Comparison of ENCODE assay signal across 8 mouse cellular contexts in the genomic region with DNA sequence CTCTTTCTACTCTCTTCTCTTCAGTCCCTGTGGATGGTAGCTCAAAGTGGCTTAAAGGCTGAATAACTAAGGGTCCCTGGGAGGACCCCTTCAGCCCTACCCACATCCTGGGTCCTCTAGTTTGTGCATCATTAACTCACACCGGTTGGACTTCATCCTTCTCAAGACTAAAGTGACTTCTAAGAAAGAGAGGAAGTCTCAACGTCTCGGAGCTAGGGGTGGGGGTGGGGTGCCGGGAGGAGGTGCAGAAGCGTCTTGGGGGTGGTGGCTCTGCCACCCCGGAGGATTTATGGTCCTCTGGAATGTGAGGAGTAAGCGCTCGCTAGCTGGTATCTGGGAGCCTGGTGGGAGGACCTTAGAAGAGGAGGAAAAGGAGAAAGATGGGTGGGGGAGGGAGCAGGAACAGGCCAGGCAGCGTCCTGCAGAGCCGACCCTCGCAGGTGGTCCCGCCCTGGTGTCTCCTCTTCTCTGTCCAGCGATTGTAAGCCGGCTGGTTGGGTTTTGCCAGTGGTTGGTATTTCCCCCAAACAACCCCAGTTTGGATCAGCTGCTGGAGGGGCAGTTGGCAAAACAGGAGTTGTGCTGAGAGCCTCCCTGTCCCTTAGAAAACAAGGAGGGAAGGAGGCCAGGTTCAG. TPM values are rescaled to one million over a fixed set of nuclear protein-coding genes. Genes with fewer than 3 reads are reported as not detected.
DNase-seq lines count a peak whose midpoint lies in the region; ATAC-seq lines count a peak whose summit lies in the region.

No protein-coding gene starts in this region.

- under 1% methylated on average over 14 of the region's 14 CpGs for WGBS in intestine, embryonic 16.5 days
- 0% methylated on average over 14 of the region's 14 CpGs for WGBS in midbrain, embryonic 10.5 days

- peak; percentile 48 for DNase-seq in embryo, embryonic 9.5 days (ENCODE audit: extremely low spot score)
- no peak for DNase-seq in midbrain, embryonic 10.5 days (ENCODE audit: low spot score)
- no peak for DNase-seq in T-cell, adult 2 months (ENCODE audit: low spot score)
- no peak for DNase-seq in urinary bladder, postnatal 10 days (ENCODE audit: low spot score)

- H3K9me3 ChIP-seq in megakaryocyte, embryonic 14.5 days, result no peaks in the 10 kb centered on the region
- H3K9me3 ChIP-seq in intestine, embryonic 16.5 days (ENCODE audit: control insufficient read depth, low read length), result no peaks in the 10 kb centered on the region
- H3K9me3 ChIP-seq in midbrain, embryonic 10.5 days (replicated peaks), result no peaks in the 10 kb centered on the region

- no peak for ATAC-seq in megakaryocyte, adult 5-6 weeks (ENCODE audit: poor library complexity, severe bottlenecking)
- ATAC-seq in intestine, embryonic 16.5 days, result peak; percentile 40
- ATAC-seq in frontal cortex, adult (ENCODE audit: low TSS enrichment), result no peak

- H3K27me3 ChIP-seq in megakaryocyte, embryonic 14.5 days (replicated peaks), result no peaks in the 10 kb centered on the region
- no peaks in the 10 kb centered on the region for H3K27me3 ChIP-seq in intestine, embryonic 16.5 days (replicated peaks; ENCODE audit: control insufficient read depth, insufficient read depth, low read length)
- H3K27me3 ChIP-seq in midbrain, embryonic 10.5 days (ENCODE audit: low read depth, poor library complexity, severe bottlenecking), result peaks cover 61% of the 10 kb centered on the region

- peaks cover 61% of the 10 kb centered on the region for H3K36me3 ChIP-seq in megakaryocyte, embryonic 14.5 days (replicated peaks; ENCODE audit: low read length)
- H3K36me3 ChIP-seq in intestine, embryonic 16.5 days (ENCODE audit: control insufficient read depth, insufficient read depth, low read length), result 0 out of 2 replicates have a peak, but pooled peaks cover 2% of the 10 kb centered on the region
- H3K36me3 ChIP-seq in midbrain, embryonic 10.5 days, result no peaks in the 10 kb centered on the region

- peak overlapping the region; percentile 85 for H3K27ac ChIP-seq in intestine, embryonic 16.5 days (ENCODE audit: low read length)
- H3K27ac ChIP-seq in midbrain, embryonic 10.5 days (replicated peaks), result peak overlapping the region; percentile 84; the same call in 1 of the 2 replicates

- H3K4me1 ChIP-seq in megakaryocyte, embryonic 14.5 days, result peaks cover 76% of the 10 kb centered on the region
- peaks cover 45% of the 10 kb centered on the region for H3K4me1 ChIP-seq in intestine, embryonic 16.5 days (ENCODE audit: control insufficient read depth, insufficient read depth, low read length)
- H3K4me1 ChIP-seq in midbrain, embryonic 10.5 days, result peaks cover 49% of the 10 kb centered on the region

- peak overlapping the region; percentile 85 for H3K9ac ChIP-seq in intestine, embryonic 16.5 days (ENCODE audit: low read depth, low read length)

- H3K4me3 ChIP-seq in megakaryocyte, embryonic 14.5 days (replicated peaks), result peak overlapping the region; percentile 99
- peak overlapping the region; percentile 93 for H3K4me3 ChIP-seq in intestine, embryonic 16.5 days (ENCODE audit: low read length)
- H3K4me3 ChIP-seq in midbrain, embryonic 10.5 days, result peak overlapping the region; percentile 69

- H3K4me2 ChIP-seq in intestine, embryonic 16.5 days (ENCODE audit: low read depth, low read length), result peak overlapping the region; percentile 78

RNA-seq across cellular contexts. Expression of a gene that starts 1.3 kb away (rescaled TPM):
- polyA plus RNA-seq in megakaryocyte, embryonic 14.5 days (2012; ENCODE audit: insufficient read depth, low replicate concordance), result 123 and 223 TPM in 2 replicates
- total RNA-seq in megakaryocyte, adult 5-6 weeks (2015), result 77.6 and 92.0 TPM in 2 replicates
- total RNA-seq in megakaryocyte, adult 5-6 weeks (2017), result 87.5 and 88.7 TPM in 2 replicates
- polyA plus RNA-seq in intestine, embryonic 16.5 days (2015; fragmentation: Nextera tagmentation; extraction: Ambion mirVana), result 380 and 424 TPM in 2 replicates
- polyA plus RNA-seq in midbrain, embryonic 10.5 days (2016; fragmentation: Nextera tagmentation; extraction: Ambion mirVana), result 36.8 and 37.8 TPM in 2 replicates

RNA-seq across cellular contexts. Expression of a gene that starts 22.8 kb away (rescaled TPM):
- polyA plus RNA-seq in megakaryocyte, embryonic 14.5 days (2012; ENCODE audit: insufficient read depth, low replicate concordance), result 9.2 and 14.1 TPM in 2 replicates
- 23.9 and 25.7 TPM in 2 replicates for total RNA-seq in megakaryocyte, adult 5-6 weeks (2015)
- 6.1 and 8.7 TPM in 2 replicates for total RNA-seq in megakaryocyte, adult 5-6 weeks (2017)
- polyA plus RNA-seq in intestine, embryonic 16.5 days (2015; fragmentation: Nextera tagmentation; extraction: Ambion mirVana), result 11.6 and 13.2 TPM in 2 replicates
- 7.1 and 11.3 TPM in 2 replicates for polyA plus RNA-seq in midbrain, embryonic 10.5 days (2016; fragmentation: Nextera tagmentation; extraction: Ambion mirVana)

RNA-seq across cellular contexts. Expression of a gene that starts 23.2 kb away (rescaled TPM):
- polyA plus RNA-seq in megakaryocyte, embryonic 14.5 days (2012; ENCODE audit: insufficient read depth, low replicate concordance), result 23.4 and 27.1 TPM in 2 replicates
- 16.1 and 17.7 TPM in 2 replicates for total RNA-seq in megakaryocyte, adult 5-6 weeks (2015)
- total RNA-seq in megakaryocyte, adult 5-6 weeks (2017), result 23.9 and 36.1 TPM in 2 replicates
- 24.9 and 26.5 TPM in 2 replicates for polyA plus RNA-seq in intestine, embryonic 16.5 days (2015; fragmentation: Nextera tagmentation; extraction: Ambion mirVana)
- 17.8 and 19.5 TPM in 2 replicates for polyA plus RNA-seq in midbrain, embryonic 10.5 days (2016; fragmentation: Nextera tagmentation; extraction: Ambion mirVana)

RNA-seq across cellular contexts. Expression of a gene that starts 30.7 kb away (rescaled TPM):
- 1.2 and 3.4 TPM in 2 replicates for polyA plus RNA-seq in megakaryocyte, embryonic 14.5 days (2012; ENCODE audit: insufficient read depth, low replicate concordance)
- total RNA-seq in megakaryocyte, adult 5-6 weeks (2015), result 22.9 and 25.7 TPM in 2 replicates
- 28.1 and 46.6 TPM in 2 replicates for total RNA-seq in megakaryocyte, adult 5-6 weeks (2017)
- polyA plus RNA-seq in intestine, embryonic 16.5 days (2015; fragmentation: Nextera tagmentation; extraction: Ambion mirVana), result 1.2 and 1.6 TPM in 2 replicates
- 0.21 TPM in 1 of 2 replicates, not detected in the other for polyA plus RNA-seq in midbrain, embryonic 10.5 days (2016; fragmentation: Nextera tagmentation; extraction: Ambion mirVana)
